Mouse (Mus musculus): Measurements from ENCODE around the gene Agfg2. TPM values are rescaled to one million over a fixed set of nuclear protein-coding genes. Genes with fewer than 3 reads are reported as not detected.

The Agfg2 gene
- total RNA-seq, 1 experiment = 12.5 TPM

GRCm38 (mm10) chr5:137674786-137675185, 9.7 kb downstream of the Agfg2 start:
- peaks cover 7 to 11% of the 10 kb centered on the region in 2 experiments; a peak in 3 of 4 replicates for H3K4me1 ChIP-seq (ENCODE audit: control insufficient read depth in 2 of 2, insufficient read depth in 2 of 2, low read length in 2 of 2, poor library complexity in 1 of 2)
- H3K27ac ChIP-seq (ENCODE audit: insufficient read depth, low read depth, low read length, poor library complexity, severe bottlenecking) = no peak overlapping the region
- H3K36me3 ChIP-seq (ENCODE audit: control insufficient read depth, insufficient read depth, low read length, poor library complexity, severe bottlenecking) = peaks cover 2% of the 10 kb centered on the region; the same call in 1 of the 2 replicates
- H3K9me3 ChIP-seq (ENCODE audit: control insufficient read depth, insufficient read depth, low read depth, low read length) = no peaks in the 10 kb centered on the region
- in situ Hi-C loops (cut with MboI; ENCODE audit: low sequenced_read_pairs in 2 of 2, unreplicated experiment in 2 of 2) = no loop called here
- no peak for TF ChIP-seq CHD2 (IDR thresholded peaks at IDR 0.05; ENCODE audit: low read depth, low read length)
- TF ChIP-seq MAFK (IDR thresholded peaks at IDR 0.05; ENCODE audit: insufficient read depth, low read depth, low read length) = no peak
- TF ChIP-seq ZC3H11A (IDR thresholded peaks at IDR 0.05; ENCODE audit: borderline replicate concordance, low read depth, low read length) = no peak
- no peak for TF ChIP-seq HCFC1 (IDR thresholded peaks at IDR 0.05; ENCODE audit: borderline replicate concordance, insufficient read depth, low read length)
- no peak for TF ChIP-seq ZNF384 (IDR thresholded peaks at IDR 0.05; ENCODE audit: low read depth, low read length)
- H3K4me3 ChIP-seq (ENCODE audit: insufficient read depth in 1 of 2, low read depth in 1 of 2, low read length in 2 of 2, poor library complexity in 1 of 2, severe bottlenecking in 1 of 2) = no peak overlapping the region
- no peak for DNase-seq (ENCODE audit: low read depth, low spot score)
- no peak overlapping the region for H3K9ac ChIP-seq (ENCODE audit: insufficient read depth, low read depth, low read length, poor library complexity, severe bottlenecking)

GRCm38 (mm10) chr5:137673015-137673414, 11.5 kb downstream of the Agfg2 start:
- Histone ChIP-seq H3K4me3 (ENCODE audit: insufficient read depth in 1 of 2, low read depth in 1 of 2, low read length in 2 of 2, poor library complexity in 1 of 2, severe bottlenecking in 1 of 2) (no peak overlapping the region), H3K27ac (ENCODE audit: insufficient read depth, low read depth, low read length, poor library complexity, severe bottlenecking) (no peak overlapping the region), H3K4me1 (ENCODE audit: control insufficient read depth in 2 of 2, insufficient read depth in 2 of 2, low read length in 2 of 2, poor library complexity in 1 of 2) (peaks cover 9 to 14% of the 10 kb centered on the region in 2 experiments; a peak in 3 of 4 replicates), H3K36me3 (ENCODE audit: control insufficient read depth, insufficient read depth, low read length, poor library complexity, severe bottlenecking) (peaks cover 2% of the 10 kb centered on the region; the same call in 1 of the 2 replicates), H3K9me3 (ENCODE audit: control insufficient read depth, insufficient read depth, low read depth, low read length) (no peaks in the 10 kb centered on the region), H3K9ac (ENCODE audit: insufficient read depth, low read depth, low read length, poor library complexity, severe bottlenecking) (no peak overlapping the region; the same call in 1 of the 2 replicates)
- in situ Hi-C loops (cut with MboI; ENCODE audit: low sequenced_read_pairs in 2 of 2, unreplicated experiment in 2 of 2) = no loop called here
- no peak for DNase-seq (ENCODE audit: low read depth, low spot score)
- TF ChIP-seq ZNF384 (IDR thresholded peaks at IDR 0.05; ENCODE audit: low read depth, low read length) (no peak), ZC3H11A (IDR thresholded peaks at IDR 0.05; ENCODE audit: borderline replicate concordance, low read depth, low read length) (no peak), HCFC1 (IDR thresholded peaks at IDR 0.05; ENCODE audit: borderline replicate concordance, insufficient read depth, low read length) (no peak), CHD2 (IDR thresholded peaks at IDR 0.05; ENCODE audit: low read depth, low read length) (no peak)

- peaks cover 9 to 14% of the 10 kb centered on the region in 2 experiments; a peak in 3 of 4 replicates for H3K4me1 ChIP-seq (ENCODE audit: control insufficient read depth in 2 of 2, insufficient read depth in 2 of 2, low read length in 2 of 2, poor library complexity in 1 of 2)
- no peak overlapping the region for H3K4me3 ChIP-seq (ENCODE audit: insufficient read depth in 1 of 2, low read depth in 1 of 2, low read length in 2 of 2, poor library complexity in 1 of 2, severe bottlenecking in 1 of 2)
- no peak overlapping the region; the same call in 1 of the 2 replicates for H3K9ac ChIP-seq (ENCODE audit: insufficient read depth, low read depth, low read length, poor library complexity, severe bottlenecking)
- H3K36me3 ChIP-seq (ENCODE audit: control insufficient read depth, insufficient read depth, low read length, poor library complexity, severe bottlenecking) = peaks cover 3% of the 10 kb centered on the region; the same call in 1 of the 2 replicates
- H3K9me3 ChIP-seq (ENCODE audit: control insufficient read depth, insufficient read depth, low read depth, low read length) = no peaks in the 10 kb centered on the region
- no peak for DNase-seq (ENCODE audit: low read depth, low spot score)
- no peak overlapping the region for H3K27ac ChIP-seq (ENCODE audit: insufficient read depth, low read depth, low read length, poor library complexity, severe bottlenecking)
- in situ Hi-C loops (cut with MboI; ENCODE audit: low sequenced_read_pairs in 2 of 2, unreplicated experiment in 2 of 2) = no loop called here
- TF ChIP-seq ZC3H11A (IDR thresholded peaks at IDR 0.05; ENCODE audit: borderline replicate concordance, low read depth, low read length) (no peak), HCFC1 (IDR thresholded peaks at IDR 0.05; ENCODE audit: borderline replicate concordance, insufficient read depth, low read length) (no peak), CHD2 (IDR thresholded peaks at IDR 0.05; ENCODE audit: low read depth, low read length) (no peak), MAFK (IDR thresholded peaks at IDR 0.05; ENCODE audit: insufficient read depth, low read depth, low read length) (no peak), ZNF384 (IDR thresholded peaks at IDR 0.05; ENCODE audit: low read depth, low read length) (no peak)
These were observed 12.2 kb downstream of the Agfg2 start for GRCm38 (mm10) chr5:137672361-137672760.

DNA sequence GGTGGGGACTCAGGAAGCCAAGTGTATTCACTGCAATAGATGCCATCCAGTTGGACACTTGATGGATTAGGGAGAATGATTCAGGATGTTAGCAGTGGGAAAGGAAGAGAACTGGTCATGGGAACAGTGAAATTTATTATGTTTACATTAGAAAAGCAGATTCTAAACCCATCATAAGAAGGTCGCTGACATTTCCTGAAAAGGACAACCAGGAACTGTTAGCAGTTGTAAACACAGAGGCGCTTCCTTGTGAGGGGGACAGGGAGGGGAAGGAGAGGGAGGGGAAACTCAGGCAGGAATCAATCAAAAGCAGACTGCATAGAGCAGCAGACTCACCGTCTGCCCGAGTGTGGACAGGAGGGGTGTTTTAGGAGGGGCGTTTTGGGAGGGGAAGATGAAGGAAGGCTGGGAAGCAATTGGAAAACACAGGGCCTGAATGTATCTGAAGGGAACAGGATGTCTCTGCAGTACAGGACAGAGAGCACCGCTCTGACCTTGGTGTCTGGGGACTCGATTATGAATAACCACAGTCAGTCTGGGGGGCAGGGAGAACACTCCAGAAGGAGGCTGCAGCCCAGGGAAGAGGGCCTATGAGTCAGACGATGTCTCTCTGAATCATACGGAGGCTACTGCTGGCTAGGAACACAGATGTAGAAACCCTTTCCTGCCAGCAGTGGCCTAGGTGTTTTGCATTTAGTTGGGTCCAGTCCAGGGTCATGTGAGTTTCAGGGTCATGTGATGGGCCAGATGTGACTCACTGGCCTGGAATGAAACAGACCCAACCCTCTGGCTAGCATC, 12.9 kb downstream of the Agfg2 start:
- Histone ChIP-seq H3K36me3 (ENCODE audit: control insufficient read depth, insufficient read depth, low read length, poor library complexity, severe bottlenecking) (peaks cover 4% of the 10 kb centered on the region; the same call in 1 of the 2 replicates), H3K9me3 (ENCODE audit: control insufficient read depth, insufficient read depth, low read depth, low read length) (no peaks in the 10 kb centered on the region), H3K4me3 (ENCODE audit: insufficient read depth in 1 of 2, low read depth in 1 of 2, low read length in 2 of 2, poor library complexity in 1 of 2, severe bottlenecking in 1 of 2) (peak overlapping the region in 1 of 2 experiments; percentile 21; a peak in 1 of 4 replicates), H3K27ac (ENCODE audit: insufficient read depth, low read depth, low read length, poor library complexity, severe bottlenecking) (peak overlapping the region; percentile 41), H3K9ac (ENCODE audit: insufficient read depth, low read depth, low read length, poor library complexity, severe bottlenecking) (peak overlapping the region; percentile 30; the same call in 1 of the 2 replicates), H3K4me1 (ENCODE audit: control insufficient read depth in 2 of 2, insufficient read depth in 2 of 2, low read length in 2 of 2, poor library complexity in 1 of 2) (peaks cover 9 to 14% of the 10 kb centered on the region in 2 experiments; a peak in 3 of 4 replicates)
- in situ Hi-C loops (cut with MboI; ENCODE audit: low sequenced_read_pairs in 2 of 2, unreplicated experiment in 2 of 2) = no loop called here
- DNase-seq (ENCODE audit: low read depth, low spot score) = no peak
- no peak for TF ChIP-seq CHD2 (IDR thresholded peaks at IDR 0.05; ENCODE audit: low read depth, low read length)
- no peak for TF ChIP-seq ZNF384 (IDR thresholded peaks at IDR 0.05; ENCODE audit: low read depth, low read length)
- no peak for TF ChIP-seq HCFC1 (IDR thresholded peaks at IDR 0.05; ENCODE audit: borderline replicate concordance, insufficient read depth, low read length)
- no peak for TF ChIP-seq MAFK (IDR thresholded peaks at IDR 0.05; ENCODE audit: insufficient read depth, low read depth, low read length)
- no peak for TF ChIP-seq ZC3H11A (IDR thresholded peaks at IDR 0.05; ENCODE audit: borderline replicate concordance, low read depth, low read length)

Data from ES-E14 (cell line).